Mouse (Mus musculus) midbrain, embryonic 14.5 days (tissue): ENCODE measurements around the gene Tmem120b. TPM values are rescaled to one million over a fixed set of nuclear protein-coding genes. Genes with fewer than 3 reads are reported as not detected.

Source experiments
- ATAC-seq: fragments of 200-750 bp; cut with Nextera tagmentation; 2 replicates; pipeline ENCODE4 v1.8.0; 2017; ENCODE audit warnings: moderate number of reproducible peaks, moderate library complexity; ENCODE audit not compliant: low FRiP score, low TSS enrichment
- DNase-seq: peaks from one replicate; pipeline ENCODE4 v3.0.0-alpha.2; 2015
- H3K27ac ChIP-seq: fragments of 300-500 bp; sonication (generic); replicated peaks from 2 replicates; pipeline ENCODE4 v1.5.1; 2014; ENCODE audit warnings: mild to moderate bottlenecking, low read depth, low read length, moderate library complexity
- H3K27me3 ChIP-seq: fragments of 300-500 bp; sonication (generic); 2 replicates; pipeline ENCODE4 v1.6.1; 2014; ENCODE audit warnings: low read length, control low read depth, mixed read lengths; ENCODE audit not compliant: control insufficient read depth, insufficient read depth
- H3K36me3 ChIP-seq: fragments of 300-500 bp; sonication (generic); 2 replicates; pipeline ENCODE4 v1.6.1; 2014; ENCODE audit warnings: low read length, control low read depth; ENCODE audit not compliant: control insufficient read depth, insufficient read depth
- H3K4me1 ChIP-seq: fragments of 300-500 bp; sonication (generic); 2 replicates; pipeline ENCODE4 v1.6.1; 2014; ENCODE audit warnings: mild to moderate bottlenecking, antibody characterized with exemption, low read length, control low read depth; ENCODE audit not compliant: control insufficient read depth, insufficient read depth
- H3K4me2 ChIP-seq: fragments of 300-500 bp; sonication (generic); 2 replicates; pipeline ENCODE4 v1.6.1; 2014; ENCODE audit warnings: mild to moderate bottlenecking, low read length, moderate library complexity
- H3K4me3 ChIP-seq: fragments of 300-500 bp; sonication (generic); replicated peaks from 2 replicates; pipeline ENCODE4 v1.5.1; 2014; ENCODE audit warnings: low read depth, low read length
- H3K9ac ChIP-seq: fragments of 300-500 bp; sonication (generic); replicated peaks from 2 replicates; pipeline ENCODE4 v1.6.1; 2014; ENCODE audit warnings: mild to moderate bottlenecking, low read length, moderate library complexity
- H3K9me3 ChIP-seq: fragments of 300-500 bp; sonication (generic); 2 replicates; pipeline ENCODE4 v1.6.1; 2016; ENCODE audit warnings: low read length, control low read depth, mixed read lengths; ENCODE audit not compliant: control insufficient read depth
- WGBS: fragments of 180-500 bp; shearing (Covaris S2); extraction: QIAGEN DNeasy Blood & Tissue Kit; methylation state at CpG from one replicate; pipeline ENCODE4 v1.1.7; 2014; 5-methylcytosine and 5-hydroxymethylcytosine counted together
- polyA plus RNA-seq: library from polyadenylated mRNA; unstranded; fragments of >200 nt; fragmentation: Nextera tagmentation; extraction: Ambion mirVana; gene quantifications from 2 replicates; pipeline ENCODE4 v1.2.1, GENCODE M21; 2014

Tmem120b gene
- polyA plus RNA-seq, 1 experiment from 2014 or later = 12.7 TPM

GRCm38 (mm10) chr5:123110296-123110721 lies 42.1 kb downstream of the Tmem120b start:
- ATAC-seq (no peak), DNase-seq (peak; percentile 73)
- peak overlapping the region; percentile 9; the same call in 1 of the 2 replicates for H3K9ac ChIP-seq
- H3K9me3 ChIP-seq = no peaks in the 10 kb centered on the region
- peaks cover 19% of the 10 kb centered on the region for H3K4me1 ChIP-seq
- 23% methylated on average over 13 of the region's 13 CpGs for whole genome bisulfite sequencing
- H3K4me2 ChIP-seq = peak overlapping the region; percentile 42
- no peaks in the 10 kb centered on the region for H3K36me3 ChIP-seq
- H3K4me3 ChIP-seq = no peak overlapping the region
- peak overlapping the region; percentile 71 for H3K27ac ChIP-seq
- H3K27me3 ChIP-seq = no peaks in the 10 kb centered on the region

- no peaks in the 10 kb centered on the region for H3K27me3 ChIP-seq
- H3K27ac ChIP-seq = no peak overlapping the region
- 70% methylated on average over 11 of the region's 11 CpGs for WGBS
- no peak for ATAC-seq
- no peak overlapping the region for H3K4me3 ChIP-seq
- H3K4me2 ChIP-seq = no peak overlapping the region
- no peaks in the 10 kb centered on the region for H3K9me3 ChIP-seq
- peaks cover 16% of the 10 kb centered on the region for H3K4me1 ChIP-seq
- no peak for DNase-seq
- no peak overlapping the region for H3K9ac ChIP-seq
- H3K36me3 ChIP-seq = no peaks in the 10 kb centered on the region
These were observed 45.9 kb downstream of the Tmem120b start for GRCm38 (mm10) chr5:123114109-123114508.

- 39% methylated on average over 7 of the region's 7 CpGs for WGBS
- Histone ChIP-seq H3K36me3 (no peaks in the 10 kb centered on the region), H3K4me3 (no peak overlapping the region), H3K9me3 (no peaks in the 10 kb centered on the region), H3K27ac (no peak overlapping the region), H3K27me3 (no peaks in the 10 kb centered on the region), H3K9ac (no peak overlapping the region), H3K4me1 (peaks cover 8% of the 10 kb centered on the region), H3K4me2 (no peak overlapping the region)
- DNase-seq (peak; percentile 60), ATAC-seq (no peak)
These were observed 46.7 kb downstream of the Tmem120b start for GRCm38 (mm10) chr5:123114924-123115323.

- 75% methylated on average over 8 of the region's 8 CpGs for WGBS
These were observed 47.9 kb downstream of the Tmem120b start for GRCm38 (mm10) chr5:123116080-123116479.

GRCm38 (mm10) chr5:123117257-123117656 lies 49.0 kb downstream of the Tmem120b start:
- 12% methylated on average over 10 of the region's 10 CpGs for WGBS

More at GRCm38 (mm10) chr5:123116080-123116479, 47.9 kb downstream of the Tmem120b start:
- H3K4me2 ChIP-seq = no peak overlapping the region
- no peak overlapping the region for H3K4me3 ChIP-seq
- H3K36me3 ChIP-seq = no peaks in the 10 kb centered on the region
- ATAC-seq (no peak), DNase-seq (no peak)
- H3K27ac ChIP-seq = no peak overlapping the region
- 0 out of 2 replicates have a peak, but pooled peaks cover 3% of the 10 kb centered on the region for H3K4me1 ChIP-seq
- H3K27me3 ChIP-seq = no peaks in the 10 kb centered on the region
- no peak overlapping the region for H3K9ac ChIP-seq
- H3K9me3 ChIP-seq = no peaks in the 10 kb centered on the region

GRCm38 (mm10) chr5:123117773-123118172 lies 49.6 kb downstream of the Tmem120b start:
- Histone ChIP-seq H3K9ac (no peak overlapping the region), H3K9me3 (no peaks in the 10 kb centered on the region), H3K4me3 (no peak overlapping the region), H3K27ac (no peak overlapping the region), H3K4me2 (no peak overlapping the region), H3K27me3 (no peaks in the 10 kb centered on the region), H3K4me1 (0 out of 2 replicates have a peak, but pooled peaks cover 3% of the 10 kb centered on the region), H3K36me3 (no peaks in the 10 kb centered on the region)
- DNase-seq (no peak), ATAC-seq (no peak)
- 78% methylated on average over 8 of the region's 8 CpGs for WGBS

More at GRCm38 (mm10) chr5:123117257-123117656, 49.0 kb downstream of the Tmem120b start:
- H3K27me3 ChIP-seq = no peaks in the 10 kb centered on the region
- H3K4me1 ChIP-seq = 0 out of 2 replicates have a peak, but pooled peaks cover 3% of the 10 kb centered on the region
- no peaks in the 10 kb centered on the region for H3K9me3 ChIP-seq
- ATAC-seq (no peak), DNase-seq (peak; percentile 85)
- no peak overlapping the region for H3K27ac ChIP-seq
- no peak overlapping the region for H3K9ac ChIP-seq
- no peaks in the 10 kb centered on the region for H3K36me3 ChIP-seq
- H3K4me3 ChIP-seq = no peak overlapping the region
- H3K4me2 ChIP-seq = no peak overlapping the region

GRCm38 (mm10) chr5:123118826-123119225 lies 50.6 kb downstream of the Tmem120b start:
- whole genome bisulfite sequencing = 80% methylated on average over 10 of the region's 10 CpGs
- H3K9ac ChIP-seq = no peak overlapping the region
- DNase-seq (no peak), ATAC-seq (no peak)
- no peaks in the 10 kb centered on the region for H3K27me3 ChIP-seq
- no peak overlapping the region for H3K4me2 ChIP-seq
- H3K36me3 ChIP-seq = peaks cover 7% of the 10 kb centered on the region; the same call in 1 of the 2 replicates
- no peak overlapping the region for H3K4me3 ChIP-seq
- 0 out of 2 replicates have a peak, but pooled peaks cover 3% of the 10 kb centered on the region for H3K4me1 ChIP-seq
- H3K27ac ChIP-seq = no peak overlapping the region
- no peaks in the 10 kb centered on the region for H3K9me3 ChIP-seq

GRCm38 (mm10) chr5:123120624-123121215 lies 52.5 kb downstream of the Tmem120b start:
- no peak overlapping the region for H3K9ac ChIP-seq
- no peak for DNase-seq
- no peak for ATAC-seq
- H3K36me3 ChIP-seq = peaks cover 14% of the 10 kb centered on the region
- H3K4me3 ChIP-seq = no peak overlapping the region
- 0 out of 2 replicates have a peak, but pooled peaks cover 3% of the 10 kb centered on the region for H3K4me1 ChIP-seq
- H3K27ac ChIP-seq = no peak overlapping the region
- 59% methylated on average over 7 of the region's 7 CpGs for WGBS
- no peaks in the 10 kb centered on the region for H3K27me3 ChIP-seq
- H3K4me2 ChIP-seq = no peak overlapping the region
- no peaks in the 10 kb centered on the region for H3K9me3 ChIP-seq

- Histone ChIP-seq H3K36me3 (peaks cover 28% of the 10 kb centered on the region), H3K4me1 (0 out of 2 replicates have a peak, but pooled peaks cover 3% of the 10 kb centered on the region), H3K4me2 (no peak overlapping the region), H3K9me3 (no peaks in the 10 kb centered on the region), H3K27ac (no peak overlapping the region), H3K4me3 (no peak overlapping the region), H3K27me3 (no peaks in the 10 kb centered on the region), H3K9ac (no peak overlapping the region)
- no peak for DNase-seq
- no peak for ATAC-seq
- 86% methylated on average over 4 of the region's 4 CpGs for WGBS
These were observed 54.0 kb downstream of the Tmem120b start for GRCm38 (mm10) chr5:123122181-123122580.
